Mouse (Mus musculus) myocyte (in vitro differentiated cells): ENCODE data around the gene Cdh11. TPM values are rescaled to one million over a fixed set of nuclear protein-coding genes. Genes with fewer than 3 reads are reported as not detected.

Source experiments
- H3K27me3 ChIP-seq: one replicate; pipeline ENCODE4 v1.6.1; 2011; ENCODE audit not compliant: control insufficient read depth, insufficient read depth, insufficient read length
- H3K36me3 ChIP-seq: one replicate; pipeline ENCODE4 v1.6.1; 2011; ENCODE audit not compliant: control insufficient read depth, insufficient read depth
- H3K4me2 ChIP-seq: one replicate; pipeline ENCODE4 v1.6.1; 2011; ENCODE audit warnings: low read depth, control low read depth
- H3K4me3 ChIP-seq: one replicate; pipeline ENCODE4 v1.5.1; 2011; ENCODE audit warnings: mild to moderate bottlenecking, control low read depth, moderate library complexity
- H3K79me2 ChIP-seq: one replicate; pipeline ENCODE4 v1.6.1; 2011; ENCODE audit not compliant: control insufficient read depth, insufficient read depth
- H3ac ChIP-seq: one replicate; pipeline ENCODE4 v1.6.1; 2011; ENCODE audit not compliant: control insufficient read depth, insufficient read length
- CEBPB ChIP-seq: IDR thresholded peaks from 2 replicates; pipeline ENCODE4 v1.6.1; 2011; ENCODE audit warnings: mild to moderate bottlenecking, moderate library complexity; ENCODE audit not compliant: poor library complexity, insufficient read depth, severe bottlenecking
- E2F4 ChIP-seq: IDR thresholded peaks from one replicate; pipeline ENCODE4 v1.6.1; 2011; ENCODE audit warnings: mild to moderate bottlenecking, control low read depth, moderate library complexity; ENCODE audit not compliant: insufficient read depth
- MAX ChIP-seq: IDR thresholded peaks from one replicate; pipeline ENCODE4 v1.6.1; 2011; ENCODE audit warnings: low read depth, mild to moderate bottlenecking, control low read depth
- MYOD1 ChIP-seq, 3 experiments: IDR thresholded peaks; one replicate each; pipeline ENCODE4 v1.6.1; 2011; ENCODE audit warnings: control low read depth in 2 of 3, low read depth in 2 of 3, mild to moderate bottlenecking in 2 of 3, moderate library complexity in 1 of 3; ENCODE audit not compliant: insufficient read length in 2 of 3, control insufficient read depth in 1 of 3
- MYOG ChIP-seq, 3 experiments: IDR thresholded peaks; one replicate each; pipeline ENCODE4 v1.6.1; 2011; ENCODE audit warnings: control low read depth in 2 of 3, low read depth in 2 of 3, mild to moderate bottlenecking in 2 of 3; ENCODE audit not compliant: insufficient read length in 2 of 3, control insufficient read depth in 1 of 3, insufficient read depth in 1 of 3
- POLR2A ChIP-seq: IDR thresholded peaks from one replicate; pipeline ENCODE4 v1.6.1; 2011; ENCODE audit warnings: low read depth, mild to moderate bottlenecking, control low read depth, moderate library complexity; ENCODE audit not compliant: insufficient read length
- POLR2AphosphoS2 ChIP-seq: IDR thresholded peaks from one replicate; pipeline ENCODE4 v1.6.1; 2011; ENCODE audit warnings: low read depth, control low read depth; ENCODE audit not compliant: insufficient read length
- REST ChIP-seq: IDR thresholded peaks from one replicate; pipeline ENCODE4 v1.6.1; 2011; ENCODE audit warnings: mild to moderate bottlenecking, control low read depth, moderate library complexity; ENCODE audit not compliant: insufficient read depth, insufficient read length
- SRF ChIP-seq: IDR thresholded peaks from one replicate; pipeline ENCODE4 v1.6.1; 2011; ENCODE audit warnings: low read depth; ENCODE audit not compliant: control insufficient read depth, insufficient read length
- TCF12 ChIP-seq: IDR thresholded peaks from one replicate; pipeline ENCODE4 v1.6.1; 2011; ENCODE audit warnings: mild to moderate bottlenecking, control low read depth; ENCODE audit not compliant: poor library complexity, insufficient read depth, severe bottlenecking
- TCF3 ChIP-seq: IDR thresholded peaks from one replicate; pipeline ENCODE4 v1.6.1; 2011; ENCODE audit warnings: low read depth, control low read depth; ENCODE audit not compliant: insufficient read length
- USF1 ChIP-seq: IDR thresholded peaks from one replicate; pipeline ENCODE4 v1.6.1; 2011; ENCODE audit warnings: low read depth, mild to moderate bottlenecking, control low read depth, moderate library complexity
- polyA plus RNA-seq: library from polyadenylated mRNA; unstranded; fragments of >200 nt; fragmentation: generic; extraction: Trizol; gene quantifications from one replicate; pipeline ENCODE4 v1.2.1, GENCODE M21; 2012; ENCODE audit warnings: missing spikeins

Cdh11 gene
- polyA plus RNA-seq: 6.1 TPM

DNA sequence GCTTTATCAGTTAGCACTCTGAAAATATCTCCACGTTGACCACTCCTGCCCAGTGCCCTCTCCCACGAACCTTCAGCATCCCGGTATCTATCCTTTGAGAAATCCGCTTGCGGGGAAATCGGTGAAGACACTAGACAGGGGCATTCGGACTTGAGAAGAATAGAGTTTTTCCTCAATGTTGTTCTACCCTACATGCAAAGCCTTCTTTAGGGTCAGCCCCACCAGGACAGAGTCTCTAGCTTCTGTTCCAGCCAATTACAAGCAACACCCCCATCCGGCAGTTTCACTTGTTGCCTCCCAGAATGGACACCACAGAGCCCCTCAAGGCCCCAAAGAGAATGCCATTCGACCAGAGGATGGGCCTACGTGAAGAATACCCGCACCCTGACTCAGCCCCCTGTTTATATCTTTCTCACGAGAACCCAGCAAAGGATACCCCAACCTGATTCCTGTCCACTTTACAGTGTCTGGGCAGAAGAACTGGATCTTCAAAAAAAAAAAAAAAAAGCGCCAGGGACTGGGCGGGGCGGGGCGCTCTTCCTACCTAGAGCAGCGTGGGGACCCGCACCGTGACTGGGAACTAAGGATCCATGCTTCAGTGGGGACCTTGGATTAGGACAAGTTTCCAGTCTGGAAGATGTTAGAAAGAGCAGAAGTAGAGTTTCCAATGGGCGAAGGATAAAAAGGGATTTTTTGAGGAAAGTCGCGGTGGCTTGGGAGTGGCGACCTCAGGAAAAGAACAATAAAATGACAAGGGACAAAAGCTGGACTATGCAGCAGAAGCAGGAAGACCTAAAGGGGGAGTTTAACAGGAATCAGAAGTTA, at the start of gene Cdh11:
Cdh11 (minus strand) TSS at position 51 of the 825 bp plus-strand sequence.
- Histone ChIP-seq H3K36me3 (no peaks in the 10 kb centered on the region), H3K27me3 (no peaks in the 10 kb centered on the region), H3K79me2 (no peaks in the 10 kb centered on the region), H3K4me3 (peak within 1 kb of the TSS; percentile 23), H3K4me2 (peak within 1 kb of the TSS; percentile 18), H3ac (no peak within 1 kb of the TSS)
- TF ChIP-seq MAX (no peak), E2F4 (no peak), TCF3 (no peak), MYOG (IDR thresholded peaks at IDR 0.05; ENCODE audit: control insufficient read depth in 1 of 3, insufficient read depth in 1 of 3, insufficient read length in 2 of 3, low read depth in 2 of 3) (no peak), TCF12 (no peak), POLR2A (no peak), MYOD1 (IDR thresholded peaks at IDR 0.05; ENCODE audit: control insufficient read depth in 1 of 3, insufficient read length in 2 of 3, low read depth in 2 of 3) (no peak), CEBPB (no peak), USF1 (no peak), SRF (no peak), REST (no peak), POLR2AphosphoS2 (no peak)

GRCm38 (mm10) chr8:102813959-102814358, 28.5 kb upstream of the Cdh11 start:
- no peaks in the 10 kb centered on the region for H3K27me3 ChIP-seq
- no peak overlapping the region for H3ac ChIP-seq
- no peak overlapping the region for H3K4me3 ChIP-seq
- H3K36me3 ChIP-seq: no peaks in the 10 kb centered on the region
- TF ChIP-seq SRF (no peak), TCF12 (no peak), USF1 (no peak), MAX (no peak)
- H3K79me2 ChIP-seq: no peaks in the 10 kb centered on the region
- no peak overlapping the region for H3K4me2 ChIP-seq

GRCm38 (mm10) chr8:102790303-102790702, 4.9 kb upstream of the Cdh11 start:
- H3K4me3 ChIP-seq: no peak overlapping the region
- H3K4me2 ChIP-seq: no peak overlapping the region
- no peaks in the 10 kb centered on the region for H3K27me3 ChIP-seq
- no peaks in the 10 kb centered on the region for H3K36me3 ChIP-seq
- H3K79me2 ChIP-seq: no peaks in the 10 kb centered on the region
- no peak overlapping the region for H3ac ChIP-seq
- no peak for TF ChIP-seq POLR2A
- no peak for TF ChIP-seq CEBPB
- no peak for TF ChIP-seq USF1
- no peak for TF ChIP-seq POLR2AphosphoS2

DNA sequence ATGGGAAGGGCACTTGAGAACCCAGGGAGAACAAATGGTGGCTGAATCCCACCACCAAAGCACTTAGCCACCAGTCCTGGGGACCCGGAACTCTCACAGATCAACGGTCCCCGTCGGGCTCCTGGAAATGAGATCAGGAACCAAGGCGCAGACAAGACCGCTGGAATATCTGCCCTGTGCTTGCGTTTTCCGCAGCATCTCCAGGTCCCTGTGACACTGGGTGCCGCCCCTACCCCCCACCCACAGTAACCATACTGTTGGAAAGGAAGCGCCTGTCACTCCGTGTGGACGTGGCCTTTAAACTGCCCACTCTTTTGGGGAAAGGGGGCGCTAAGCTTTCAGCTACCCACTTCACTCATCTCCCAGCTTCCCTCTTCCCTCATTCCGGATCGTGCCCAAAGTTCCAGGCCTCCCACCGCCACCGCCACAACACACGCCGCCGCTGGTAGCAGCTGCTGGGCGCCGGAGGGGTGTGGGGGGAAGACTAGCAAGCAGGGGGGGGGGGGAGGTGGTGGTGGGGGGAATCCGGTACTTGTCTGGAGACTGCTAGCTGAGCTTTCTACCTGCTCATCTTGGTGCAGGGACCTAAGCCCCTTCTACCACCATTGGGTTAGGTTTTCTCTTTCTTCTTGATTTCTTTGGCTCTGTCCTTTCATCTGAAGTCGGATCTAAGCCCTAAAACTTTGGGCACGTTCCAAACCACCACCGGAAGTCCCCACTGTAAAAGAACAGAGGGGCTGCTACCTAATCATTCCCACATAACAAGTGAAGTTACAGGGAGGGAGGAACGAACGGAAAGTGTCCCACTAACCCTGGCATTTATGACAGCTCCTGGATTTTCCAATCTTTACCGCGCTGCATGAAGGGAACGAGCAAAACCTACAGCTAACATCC, 1.3 kb upstream of the Cdh11 start:
- Histone ChIP-seq H3K27me3 (no peaks in the 10 kb centered on the region), H3ac (no peak overlapping the region), H3K4me3 (no peak overlapping the region), H3K36me3 (no peaks in the 10 kb centered on the region), H3K79me2 (no peaks in the 10 kb centered on the region), H3K4me2 (no peak overlapping the region)
- TF ChIP-seq TCF3 (no peak), E2F4 (no peak), SRF (no peak), REST (no peak), POLR2A (no peak), MAX (no peak), POLR2AphosphoS2 (no peak), MYOD1 (IDR thresholded peaks at IDR 0.05; ENCODE audit: control insufficient read depth in 1 of 3, insufficient read length in 2 of 3, low read depth in 2 of 3) (no peak), MYOG (IDR thresholded peaks at IDR 0.05; ENCODE audit: control insufficient read depth in 1 of 3, insufficient read depth in 1 of 3, insufficient read length in 2 of 3, low read depth in 2 of 3) (no peak), USF1 (no peak), TCF12 (no peak), CEBPB (no peak)
